Mouse (Mus musculus): ENCODE measurements around the gene Pcgf2. TPM values are rescaled to one million over a fixed set of nuclear protein-coding genes. Genes with fewer than 3 reads are reported as not detected.

The Pcgf2 gene
- polyA plus RNA-seq, 1 experiment = 74.6 TPM

- H3K9ac ChIP-seq (ENCODE audit: low read depth, poor library complexity, severe bottlenecking) = no peak overlapping the region
- H3K27ac ChIP-seq (ENCODE audit: insufficient read depth, low read length) = peak overlapping the region; percentile 95
- peaks cover 29% of the 10 kb centered on the region for H3K4me1 ChIP-seq (ENCODE audit: control insufficient read depth, insufficient read depth, low read length)
- H3K9me3 ChIP-seq (replicated peaks; ENCODE audit: control insufficient read depth, insufficient read depth, low read length, poor library complexity, severe bottlenecking) = no peaks in the 10 kb centered on the region
- TF ChIP-seq EP300 (IDR thresholded peaks at IDR 0.05; ENCODE audit: insufficient read depth, low read depth, low read length) (peak; percentile 93), POLR2A (IDR thresholded peaks at IDR 0.05; ENCODE audit: insufficient read depth, low read length) (no peak)
- no peaks in the 10 kb centered on the region for H3K27me3 ChIP-seq (ENCODE audit: control insufficient read depth, insufficient read depth, low read length, poor library complexity, severe bottlenecking)
- peaks cover 51% of the 10 kb centered on the region for H3K36me3 ChIP-seq (ENCODE audit: control insufficient read depth, insufficient read depth, low read length, poor library complexity, severe bottlenecking)
- H3K4me3 ChIP-seq (ENCODE audit: low read depth, low read length) = no peak overlapping the region
Measured at GRCm38 (mm10) chr11:97671177-97671527, 29.1 kb downstream of the Pcgf2 start.

GRCm38 (mm10) chr11:97670234-97671176 is 29.8 kb downstream of the Pcgf2 start:
- no peak overlapping the region for H3K4me3 ChIP-seq (ENCODE audit: low read depth, low read length)
- H3K27ac ChIP-seq (ENCODE audit: insufficient read depth, low read length) = peak overlapping the region; percentile 95
- peaks cover 23% of the 10 kb centered on the region for H3K4me1 ChIP-seq (ENCODE audit: control insufficient read depth, insufficient read depth, low read length)
- H3K36me3 ChIP-seq (ENCODE audit: control insufficient read depth, insufficient read depth, low read length, poor library complexity, severe bottlenecking) = peaks cover 48% of the 10 kb centered on the region
- H3K9me3 ChIP-seq (replicated peaks; ENCODE audit: control insufficient read depth, insufficient read depth, low read length, poor library complexity, severe bottlenecking) = no peaks in the 10 kb centered on the region
- peak overlapping the region; percentile 33 for H3K9ac ChIP-seq (ENCODE audit: low read depth, poor library complexity, severe bottlenecking)
- TF ChIP-seq EP300 (IDR thresholded peaks at IDR 0.05; ENCODE audit: insufficient read depth, low read depth, low read length) (0 out of 2 replicates have a peak, but pooled peaks have one; percentile 1), CTCF (IDR thresholded peaks at IDR 0.05; ENCODE audit: low read depth, low read length) (peak; percentile 35), POLR2A (IDR thresholded peaks at IDR 0.05; ENCODE audit: insufficient read depth, low read length) (no peak)
- H3K27me3 ChIP-seq (ENCODE audit: control insufficient read depth, insufficient read depth, low read length, poor library complexity, severe bottlenecking) = no peaks in the 10 kb centered on the region

- TF ChIP-seq EP300 (IDR thresholded peaks at IDR 0.05; ENCODE audit: insufficient read depth, low read depth, low read length) = no peak; the same call in 1 of the 2 replicates
- no peak for TF ChIP-seq POLR2A (IDR thresholded peaks at IDR 0.05; ENCODE audit: insufficient read depth, low read length)
- no peak for TF ChIP-seq CTCF (IDR thresholded peaks at IDR 0.05; ENCODE audit: low read depth, low read length)
- Histone ChIP-seq H3K27me3 (ENCODE audit: control insufficient read depth, insufficient read depth, low read length, poor library complexity, severe bottlenecking) (no peaks in the 10 kb centered on the region), H3K27ac (ENCODE audit: insufficient read depth, low read length) (peak overlapping the region; percentile 95), H3K9me3 (replicated peaks; ENCODE audit: control insufficient read depth, insufficient read depth, low read length, poor library complexity, severe bottlenecking) (no peaks in the 10 kb centered on the region), H3K36me3 (ENCODE audit: control insufficient read depth, insufficient read depth, low read length, poor library complexity, severe bottlenecking) (peaks cover 42% of the 10 kb centered on the region), H3K9ac (ENCODE audit: low read depth, poor library complexity, severe bottlenecking) (peak overlapping the region; percentile 33), H3K4me3 (ENCODE audit: low read depth, low read length) (no peak overlapping the region), H3K4me1 (ENCODE audit: control insufficient read depth, insufficient read depth, low read length) (peaks cover 23% of the 10 kb centered on the region)
Measured at GRCm38 (mm10) chr11:97669829-97670228, 30.5 kb downstream of the Pcgf2 start.

GRCm38 (mm10) chr11:97669268-97669667 is 31.0 kb downstream of the Pcgf2 start:
- H3K4me3 ChIP-seq (ENCODE audit: low read depth, low read length) = no peak overlapping the region; the same call in 1 of the 2 replicates
- no peaks in the 10 kb centered on the region for H3K9me3 ChIP-seq (replicated peaks; ENCODE audit: control insufficient read depth, insufficient read depth, low read length, poor library complexity, severe bottlenecking)
- H3K36me3 ChIP-seq (ENCODE audit: control insufficient read depth, insufficient read depth, low read length, poor library complexity, severe bottlenecking) = peaks cover 36% of the 10 kb centered on the region
- H3K27me3 ChIP-seq (ENCODE audit: control insufficient read depth, insufficient read depth, low read length, poor library complexity, severe bottlenecking) = no peaks in the 10 kb centered on the region
- TF ChIP-seq EP300 (IDR thresholded peaks at IDR 0.05; ENCODE audit: insufficient read depth, low read depth, low read length) = no peak
- no peak for TF ChIP-seq POLR2A (IDR thresholded peaks at IDR 0.05; ENCODE audit: insufficient read depth, low read length)
- no peak for TF ChIP-seq CTCF (IDR thresholded peaks at IDR 0.05; ENCODE audit: low read depth, low read length)
- peaks cover 21% of the 10 kb centered on the region for H3K4me1 ChIP-seq (ENCODE audit: control insufficient read depth, insufficient read depth, low read length)
- peak overlapping the region; percentile 33 for H3K9ac ChIP-seq (ENCODE audit: low read depth, poor library complexity, severe bottlenecking)
- peak overlapping the region; percentile 95 for H3K27ac ChIP-seq (ENCODE audit: insufficient read depth, low read length)

- H3K36me3 ChIP-seq (ENCODE audit: control insufficient read depth, insufficient read depth, low read length, poor library complexity, severe bottlenecking) = peaks cover 25% of the 10 kb centered on the region
- TF ChIP-seq CTCF (IDR thresholded peaks at IDR 0.05; ENCODE audit: low read depth, low read length) = no peak
- no peak for TF ChIP-seq EP300 (IDR thresholded peaks at IDR 0.05; ENCODE audit: insufficient read depth, low read depth, low read length)
- no peak for TF ChIP-seq POLR2A (IDR thresholded peaks at IDR 0.05; ENCODE audit: insufficient read depth, low read length)
- H3K9ac ChIP-seq (ENCODE audit: low read depth, poor library complexity, severe bottlenecking) = no peak overlapping the region
- H3K4me1 ChIP-seq (ENCODE audit: control insufficient read depth, insufficient read depth, low read length) = peaks cover 18% of the 10 kb centered on the region
- H3K27ac ChIP-seq (ENCODE audit: insufficient read depth, low read length) = no peak overlapping the region
- H3K9me3 ChIP-seq (replicated peaks; ENCODE audit: control insufficient read depth, insufficient read depth, low read length, poor library complexity, severe bottlenecking) = no peaks in the 10 kb centered on the region
- no peak overlapping the region for H3K4me3 ChIP-seq (ENCODE audit: low read depth, low read length)
- no peaks in the 10 kb centered on the region for H3K27me3 ChIP-seq (ENCODE audit: control insufficient read depth, insufficient read depth, low read length, poor library complexity, severe bottlenecking)
Measured at GRCm38 (mm10) chr11:97668160-97668559, 32.1 kb downstream of the Pcgf2 start.

- Histone ChIP-seq H3K27me3 (ENCODE audit: control insufficient read depth, insufficient read depth, low read length, poor library complexity, severe bottlenecking) (no peaks in the 10 kb centered on the region), H3K4me1 (ENCODE audit: control insufficient read depth, insufficient read depth, low read length) (peaks cover 12% of the 10 kb centered on the region), H3K9ac (ENCODE audit: low read depth, poor library complexity, severe bottlenecking) (peak overlapping the region; percentile 41), H3K27ac (ENCODE audit: insufficient read depth, low read length) (peak overlapping the region; percentile 3; the same call in 1 of the 2 replicates), H3K9me3 (replicated peaks; ENCODE audit: control insufficient read depth, insufficient read depth, low read length, poor library complexity, severe bottlenecking) (no peaks in the 10 kb centered on the region), H3K36me3 (ENCODE audit: control insufficient read depth, insufficient read depth, low read length, poor library complexity, severe bottlenecking) (peaks cover 19% of the 10 kb centered on the region), H3K4me3 (ENCODE audit: low read depth, low read length) (peak overlapping the region; percentile 36)
- TF ChIP-seq POLR2A (IDR thresholded peaks at IDR 0.05; ENCODE audit: insufficient read depth, low read length) = no peak
- no peak for TF ChIP-seq CTCF (IDR thresholded peaks at IDR 0.05; ENCODE audit: low read depth, low read length)
- no peak for TF ChIP-seq EP300 (IDR thresholded peaks at IDR 0.05; ENCODE audit: insufficient read depth, low read depth, low read length)
Measured at GRCm38 (mm10) chr11:97666794-97667193, 33.5 kb downstream of the Pcgf2 start.

Measured in ES-Bruce4 (cell line).